Mouse (Mus musculus) CD8-positive naive resting alpha-beta T cell, adult 57 days (primary cell): Measurements from ENCODE around the gene Tbx2. TPM values are rescaled to one million over a fixed set of nuclear protein-coding genes. Genes with fewer than 3 reads are reported as not detected.

Experiments
- total RNA-seq: library from RNA; stranded (reverse); gene quantifications from one replicate; pipeline ENCODE4 v1.2.4, GENCODE M21; 2023

Tbx2 gene
- 1.5 TPM for total RNA-seq

DNA sequence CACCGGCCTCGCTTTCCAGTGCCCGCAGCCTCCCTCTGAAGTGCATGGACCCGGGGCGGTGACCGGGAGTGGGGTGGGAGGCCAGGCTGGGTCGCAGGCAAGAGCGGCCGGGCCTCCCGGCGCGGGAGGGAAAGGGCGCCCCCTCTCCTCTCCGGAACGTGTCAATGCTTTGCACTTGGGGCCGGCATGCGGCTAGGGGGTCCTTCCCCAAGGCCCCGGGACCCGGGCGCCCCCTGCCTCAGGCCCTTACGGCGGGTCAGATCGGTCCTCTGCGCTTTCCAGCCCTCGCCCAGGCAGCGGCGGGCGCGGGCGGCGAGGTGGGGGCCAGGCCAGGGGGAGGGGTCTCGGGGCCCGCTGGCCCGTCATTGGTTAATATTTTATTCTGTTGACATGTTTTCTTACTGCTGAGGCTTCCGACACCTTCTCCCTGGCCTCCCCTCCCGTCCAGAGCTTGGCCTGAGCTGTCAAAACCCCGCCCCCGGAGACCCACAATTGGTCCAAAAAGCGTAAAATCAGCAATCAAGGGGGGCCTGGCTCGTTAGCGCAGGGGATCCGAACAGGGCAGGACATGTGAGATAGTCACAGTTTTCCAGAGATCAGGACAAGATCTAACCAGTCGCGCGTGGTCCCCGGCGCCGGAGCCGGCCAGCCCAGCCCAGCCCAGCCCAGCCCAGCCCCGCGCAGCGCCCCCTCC lies at the start of gene Tbx2:
TSS of gene Tbx2 (plus strand) at position 321 of the 694 bp plus-strand sequence.

DNA sequence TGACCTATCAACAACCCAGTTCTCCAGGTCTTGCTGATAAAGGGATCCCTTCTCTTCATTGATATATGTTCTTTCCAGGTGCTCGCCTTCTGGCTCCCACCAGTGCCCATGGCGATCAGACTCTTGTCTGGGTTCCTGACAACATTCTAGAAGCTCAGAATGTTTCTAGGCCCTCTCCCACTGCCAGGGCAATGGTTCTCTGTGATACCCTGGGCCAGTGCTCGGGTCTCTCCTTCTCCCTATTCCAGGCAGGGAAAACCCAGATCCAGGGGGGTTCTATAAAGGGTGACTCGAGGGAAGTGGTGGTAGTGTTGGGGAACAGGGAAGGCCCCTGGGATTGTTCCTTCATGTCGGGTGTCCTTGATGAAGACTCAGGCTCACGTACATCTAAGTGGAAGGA lies 17.9 kb downstream of the Tbx2 start, which contains the start of gene Gm11444:
TSS of gene Gm11444 (minus strand) at position 101 of the 400 bp plus-strand sequence.

DNA sequence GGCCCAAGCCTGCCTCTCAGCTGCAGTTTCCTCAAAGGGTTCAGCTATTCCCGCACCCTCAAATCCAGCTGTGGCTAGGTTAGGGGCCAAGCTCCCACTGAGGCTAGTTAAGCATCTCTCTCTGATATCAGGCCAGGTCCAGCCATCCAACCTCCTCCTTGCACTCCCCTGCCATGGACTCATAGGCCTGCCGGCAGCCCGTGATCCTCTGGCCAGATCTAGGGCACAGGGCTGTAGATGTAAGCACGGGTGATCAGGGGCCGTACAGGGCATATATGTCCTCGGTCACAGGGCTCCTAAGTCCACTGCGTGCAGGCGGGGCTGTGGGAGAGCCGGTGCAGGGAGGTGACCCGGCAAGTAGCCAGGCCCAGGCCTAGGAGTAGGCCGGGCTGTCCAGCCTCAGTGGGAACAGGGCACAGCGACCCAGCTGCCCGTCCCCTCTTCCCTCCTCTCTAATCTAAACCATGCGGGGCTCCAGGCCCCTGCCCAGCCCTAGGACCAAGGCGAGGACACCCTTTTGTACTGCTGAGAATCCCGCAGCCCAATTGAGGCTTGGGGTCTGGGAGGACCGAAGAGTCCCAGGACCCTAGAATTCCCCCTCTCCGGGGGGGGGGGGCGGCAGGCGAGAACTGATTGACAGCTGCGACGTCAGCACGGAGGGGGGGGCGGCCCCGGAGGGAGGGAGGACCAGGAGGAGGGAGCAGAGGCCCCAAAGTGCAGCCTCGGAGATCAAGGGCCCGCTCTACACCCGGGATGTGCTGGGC lies 53.5 kb downstream of the Tbx2 start, which contains the start of gene Tbx4:
TSS of gene Tbx4 (plus strand) at position 758 of the 764 bp plus-strand sequence.

Other genes with a start within 250 kb of the Tbx2 start
- gene Gm11444, start 17.8 kb downstream of the Tbx2 start, total RNA-seq, result not detected
- not detected for gene Tbx4, start 53.9 kb downstream of the Tbx2 start, total RNA-seq